Mouse (Mus musculus) myocyte (in vitro differentiated cells): ENCODE data around the gene Ptprg. TPM values are rescaled to one million over a fixed set of nuclear protein-coding genes. Genes with fewer than 3 reads are reported as not detected.

ENCODE experiments used
- H3K27me3 ChIP-seq: one replicate; pipeline ENCODE4 v1.6.1; 2011; ENCODE audit not compliant: control insufficient read depth, insufficient read depth, insufficient read length
- H3K36me3 ChIP-seq: one replicate; pipeline ENCODE4 v1.6.1; 2011; ENCODE audit not compliant: control insufficient read depth, insufficient read depth
- H3K4me2 ChIP-seq: one replicate; pipeline ENCODE4 v1.6.1; 2011; ENCODE audit warnings: low read depth, control low read depth
- H3K4me3 ChIP-seq: one replicate; pipeline ENCODE4 v1.5.1; 2011; ENCODE audit warnings: mild to moderate bottlenecking, control low read depth, moderate library complexity
- H3K79me2 ChIP-seq: one replicate; pipeline ENCODE4 v1.6.1; 2011; ENCODE audit not compliant: control insufficient read depth, insufficient read depth
- H3ac ChIP-seq: one replicate; pipeline ENCODE4 v1.6.1; 2011; ENCODE audit not compliant: control insufficient read depth, insufficient read length
- CEBPB ChIP-seq: IDR thresholded peaks from 2 replicates; pipeline ENCODE4 v1.6.1; 2011; ENCODE audit warnings: mild to moderate bottlenecking, moderate library complexity; ENCODE audit not compliant: poor library complexity, insufficient read depth, severe bottlenecking
- E2F4 ChIP-seq: IDR thresholded peaks from one replicate; pipeline ENCODE4 v1.6.1; 2011; ENCODE audit warnings: mild to moderate bottlenecking, control low read depth, moderate library complexity; ENCODE audit not compliant: insufficient read depth
- MYOD1 ChIP-seq, 3 experiments: IDR thresholded peaks; one replicate each; pipeline ENCODE4 v1.6.1; 2011; ENCODE audit warnings: control low read depth in 2 of 3, low read depth in 2 of 3, mild to moderate bottlenecking in 2 of 3, moderate library complexity in 1 of 3; ENCODE audit not compliant: insufficient read length in 2 of 3, control insufficient read depth in 1 of 3
- MYOG ChIP-seq, 3 experiments: IDR thresholded peaks; one replicate each; pipeline ENCODE4 v1.6.1; 2011; ENCODE audit warnings: control low read depth in 2 of 3, low read depth in 2 of 3, mild to moderate bottlenecking in 2 of 3; ENCODE audit not compliant: insufficient read length in 2 of 3, control insufficient read depth in 1 of 3, insufficient read depth in 1 of 3
- POLR2A ChIP-seq: IDR thresholded peaks from one replicate; pipeline ENCODE4 v1.6.1; 2011; ENCODE audit warnings: low read depth, mild to moderate bottlenecking, control low read depth, moderate library complexity; ENCODE audit not compliant: insufficient read length
- POLR2AphosphoS2 ChIP-seq: IDR thresholded peaks from one replicate; pipeline ENCODE4 v1.6.1; 2011; ENCODE audit warnings: low read depth, control low read depth; ENCODE audit not compliant: insufficient read length
- REST ChIP-seq: IDR thresholded peaks from one replicate; pipeline ENCODE4 v1.6.1; 2011; ENCODE audit warnings: mild to moderate bottlenecking, control low read depth, moderate library complexity; ENCODE audit not compliant: insufficient read depth, insufficient read length
- SRF ChIP-seq: IDR thresholded peaks from one replicate; pipeline ENCODE4 v1.6.1; 2011; ENCODE audit warnings: low read depth; ENCODE audit not compliant: control insufficient read depth, insufficient read length
- TCF12 ChIP-seq: IDR thresholded peaks from one replicate; pipeline ENCODE4 v1.6.1; 2011; ENCODE audit warnings: mild to moderate bottlenecking, control low read depth; ENCODE audit not compliant: poor library complexity, insufficient read depth, severe bottlenecking
- TCF3 ChIP-seq: IDR thresholded peaks from one replicate; pipeline ENCODE4 v1.6.1; 2011; ENCODE audit warnings: low read depth, control low read depth; ENCODE audit not compliant: insufficient read length
- USF1 ChIP-seq: IDR thresholded peaks from one replicate; pipeline ENCODE4 v1.6.1; 2011; ENCODE audit warnings: low read depth, mild to moderate bottlenecking, control low read depth, moderate library complexity
- polyA plus RNA-seq: library from polyadenylated mRNA; unstranded; fragments of >200 nt; fragmentation: generic; extraction: Trizol; gene quantifications from one replicate; pipeline ENCODE4 v1.2.1, GENCODE M21; 2012; ENCODE audit warnings: missing spikeins

The Ptprg gene
- polyA plus RNA-seq, 1 experiment, result 14.4 TPM

GRCm38 (mm10) chr14:11938912-11939311, 385.6 kb downstream of the Ptprg start:
- Histone ChIP-seq H3ac (no peak overlapping the region), H3K4me3 (no peak overlapping the region), H3K79me2 (no peaks in the 10 kb centered on the region), H3K36me3 (no peaks in the 10 kb centered on the region), H3K4me2 (peak overlapping the region; percentile 24), H3K27me3 (no peaks in the 10 kb centered on the region)
- TF ChIP-seq POLR2AphosphoS2 (no peak), MYOD1 (IDR thresholded peaks at IDR 0.05; ENCODE audit: control insufficient read depth in 1 of 3, insufficient read length in 2 of 3, low read depth in 2 of 3) (no peak)

- H3K27me3 ChIP-seq, result no peaks in the 10 kb centered on the region
- H3ac ChIP-seq, result no peak overlapping the region
- H3K4me2 ChIP-seq, result no peak overlapping the region
- H3K4me3 ChIP-seq, result no peak overlapping the region
- no peak for TF ChIP-seq CEBPB
- TF ChIP-seq TCF3, result no peak
- TF ChIP-seq TCF12, result no peak
- no peak for TF ChIP-seq POLR2AphosphoS2
- no peak for TF ChIP-seq MYOG (IDR thresholded peaks at IDR 0.05; ENCODE audit: control insufficient read depth in 1 of 3, insufficient read depth in 1 of 3, insufficient read length in 2 of 3, low read depth in 2 of 3)
- TF ChIP-seq REST, result no peak
- no peak for TF ChIP-seq SRF
- no peak for TF ChIP-seq E2F4
- no peaks in the 10 kb centered on the region for H3K79me2 ChIP-seq
- no peaks in the 10 kb centered on the region for H3K36me3 ChIP-seq
Observed at GRCm38 (mm10) chr14:11941989-11942514, 388.7 kb downstream of the Ptprg start.

- H3ac ChIP-seq, result no peak overlapping the region
- no peak overlapping the region for H3K4me3 ChIP-seq
- no peak overlapping the region for H3K4me2 ChIP-seq
- TF ChIP-seq POLR2A (no peak), REST (no peak), MYOD1 (IDR thresholded peaks at IDR 0.05; ENCODE audit: control insufficient read depth in 1 of 3, insufficient read length in 2 of 3, low read depth in 2 of 3) (no peak), TCF12 (no peak), CEBPB (no peak), E2F4 (no peak), USF1 (no peak)
- no peaks in the 10 kb centered on the region for H3K27me3 ChIP-seq
- H3K36me3 ChIP-seq, result no peaks in the 10 kb centered on the region
- no peaks in the 10 kb centered on the region for H3K79me2 ChIP-seq
Observed at GRCm38 (mm10) chr14:11950379-11950778, 397.0 kb downstream of the Ptprg start.

- Histone ChIP-seq H3K27me3 (no peaks in the 10 kb centered on the region), H3K4me2 (no peak overlapping the region), H3ac (no peak overlapping the region), H3K4me3 (no peak overlapping the region), H3K36me3 (no peaks in the 10 kb centered on the region), H3K79me2 (no peaks in the 10 kb centered on the region)
- TF ChIP-seq CEBPB, result no peak
- TF ChIP-seq MYOG (IDR thresholded peaks at IDR 0.05; ENCODE audit: control insufficient read depth in 1 of 3, insufficient read depth in 1 of 3, insufficient read length in 2 of 3, low read depth in 2 of 3), result no peak
- TF ChIP-seq TCF3, result no peak
Observed at GRCm38 (mm10) chr14:11955020-11955882, 401.9 kb downstream of the Ptprg start.

GRCm38 (mm10) chr14:11960269-11961121, 407.2 kb downstream of the Ptprg start:
- H3K27me3 ChIP-seq, result no peaks in the 10 kb centered on the region
- no peak overlapping the region for H3K4me2 ChIP-seq
- H3K79me2 ChIP-seq, result no peaks in the 10 kb centered on the region
- no peak overlapping the region for H3K4me3 ChIP-seq
- no peak for TF ChIP-seq CEBPB
- no peak overlapping the region for H3ac ChIP-seq
- no peaks in the 10 kb centered on the region for H3K36me3 ChIP-seq
